ENCODE assay signal across 8 mouse cellular contexts in the genomic region with DNA sequence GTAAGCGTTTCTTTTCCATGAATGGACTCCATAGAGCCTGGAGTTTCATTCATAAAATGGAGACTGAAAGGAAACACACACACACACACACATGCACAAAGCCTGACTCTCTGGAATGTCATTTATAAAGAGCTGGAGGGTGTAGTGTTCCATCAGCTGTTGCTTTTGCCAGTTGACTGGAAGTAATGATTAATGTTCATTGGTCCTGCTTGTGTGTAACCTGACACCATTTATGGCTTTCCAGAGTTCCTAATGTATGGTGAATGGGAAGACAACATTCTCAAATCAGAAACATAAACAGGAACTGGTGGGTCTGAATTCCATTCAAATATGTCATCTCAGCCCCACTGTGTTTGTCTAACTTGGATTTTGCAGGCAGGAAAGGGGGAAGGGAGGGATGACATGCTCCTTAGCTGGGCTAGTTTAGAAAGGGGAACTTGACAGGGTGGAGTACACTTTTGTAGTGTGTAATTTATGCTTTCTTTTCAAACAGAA.
DNase-seq lines count a peak whose midpoint lies in the region; ATAC-seq lines count a peak whose summit lies in the region.

No protein-coding gene starts in this region.

- H3K9me3 ChIP-seq in embryonic facial prominence, embryonic 11.5 days (replicated peaks; ENCODE audit: control insufficient read depth, low read length), result no peaks in the 10 kb centered on the region
- no peaks in the 10 kb centered on the region for H3K9me3 ChIP-seq in hindbrain, embryonic 15.5 days
- no peaks in the 10 kb centered on the region for H3K9me3 ChIP-seq in midbrain, embryonic 12.5 days

- DNase-seq in NIH3T3 (ENCODE audit: low read depth), result peak; percentile 85
- peak; percentile 86 for DNase-seq in embryonic facial prominence, embryonic 11.5 days (ENCODE audit: low spot score)
- no peak for DNase-seq in right cerebral cortex, adult 18-20 months
- DNase-seq in cerebellum, postnatal 14 days, result no peak
- no peak for DNase-seq in right cerebral cortex, postnatal 4 days
- DNase-seq in layer of hippocampus, postnatal 14 days (ENCODE audit: low spot score in 2 of 2), result no peak

- H3K36me3 ChIP-seq in embryonic facial prominence, embryonic 11.5 days (replicated peaks; ENCODE audit: control insufficient read depth, insufficient read depth, low read depth, low read length), result no peaks in the 10 kb centered on the region
- no peaks in the 10 kb centered on the region for H3K36me3 ChIP-seq in hindbrain, embryonic 15.5 days
- H3K36me3 ChIP-seq in midbrain, embryonic 12.5 days, result no peaks in the 10 kb centered on the region

- no peak overlapping the region for H3K27ac ChIP-seq in embryonic facial prominence, embryonic 11.5 days (replicated peaks; ENCODE audit: low read depth, low read length)
- H3K27ac ChIP-seq in hindbrain, embryonic 15.5 days (replicated peaks), result no peak overlapping the region
- no peak overlapping the region for H3K27ac ChIP-seq in midbrain, embryonic 12.5 days (replicated peaks)

- no peaks in the 10 kb centered on the region for H3K4me1 ChIP-seq in embryonic facial prominence, embryonic 11.5 days (ENCODE audit: control insufficient read depth, insufficient read depth, low read length)
- H3K4me1 ChIP-seq in hindbrain, embryonic 15.5 days (replicated peaks), result no peaks in the 10 kb centered on the region
- H3K4me1 ChIP-seq in midbrain, embryonic 12.5 days, result peaks cover 9% of the 10 kb centered on the region; the same call in 1 of the 2 replicates

- no peak overlapping the region for H3K4me3 ChIP-seq in embryonic facial prominence, embryonic 11.5 days (ENCODE audit: low read depth, low read length)
- H3K4me3 ChIP-seq in hindbrain, embryonic 15.5 days, result no peak overlapping the region
- no peak overlapping the region for H3K4me3 ChIP-seq in midbrain, embryonic 12.5 days

- H3K27me3 ChIP-seq in embryonic facial prominence, embryonic 11.5 days (ENCODE audit: control insufficient read depth, insufficient read depth, low read length), result no peaks in the 10 kb centered on the region
- H3K27me3 ChIP-seq in hindbrain, embryonic 15.5 days, result no peaks in the 10 kb centered on the region
- H3K27me3 ChIP-seq in midbrain, embryonic 12.5 days, result no peaks in the 10 kb centered on the region

- no peak overlapping the region for H3K4me2 ChIP-seq in embryonic facial prominence, embryonic 11.5 days (ENCODE audit: low read depth, low read length)
- no peak overlapping the region for H3K4me2 ChIP-seq in hindbrain, embryonic 15.5 days
- H3K4me2 ChIP-seq in midbrain, embryonic 12.5 days (replicated peaks), result no peak overlapping the region

- no peak overlapping the region for H3K9ac ChIP-seq in embryonic facial prominence, embryonic 11.5 days (replicated peaks; ENCODE audit: low read length)
- H3K9ac ChIP-seq in hindbrain, embryonic 15.5 days, result no peak overlapping the region
- no peak overlapping the region for H3K9ac ChIP-seq in midbrain, embryonic 12.5 days (replicated peaks)

- WGBS in embryonic facial prominence, embryonic 11.5 days, result 7% methylated on average over 1 of the region's 1 CpGs
- 3% methylated on average over 1 of the region's 1 CpGs for WGBS in hindbrain, embryonic 15.5 days
- 20% methylated on average over 1 of the region's 1 CpGs for whole genome bisulfite sequencing in midbrain, embryonic 12.5 days

- peak; percentile 96 for ATAC-seq in embryonic facial prominence, embryonic 11.5 days (replicated peaks; ENCODE audit: insufficient number of reproducible peaks, low FRiP score, low TSS enrichment, low read depth)
- ATAC-seq in hindbrain, embryonic 15.5 days (ENCODE audit: low FRiP score, low read depth), result peak; percentile 54; the same call in 1 of the 2 replicates
- ATAC-seq in midbrain, embryonic 12.5 days (ENCODE audit: low FRiP score, low read depth), result peak; percentile 91

Comparison
In these comparisons a context has a peak if more than half of its experiments do, and no peak if none do; other contexts are left out.
1. DNase-seq: peak in NIH3T3 (single experiment) and embryonic facial prominence, embryonic 11.5 days (single experiment); none in right cerebral cortex, adult 18-20 months (single experiment), cerebellum, postnatal 14 days (0 of 2), right cerebral cortex, postnatal 4 days (single experiment) and layer of hippocampus, postnatal 14 days (0 of 2).
2. Peak in every context shown above with its lines, with median percentiles within 50 percentile points of each other: ATAC-seq.